In genomic region chr4:47399824-47400223, GRCm38 (mm10) we compare ENCODE assay signal across 9 mouse cellular contexts. TPM values are rescaled to one million over a fixed set of nuclear protein-coding genes. Genes with fewer than 3 reads are reported as not detected.
DNase-seq lines count a peak whose midpoint lies in the region; ATAC-seq lines count a peak whose summit lies in the region.
"Had no signal": no experiment of that assay in that cellular context is flagged by ENCODE, and none has a peak within 500 bp of the region (broad histone marks: within the 10 kb centered on the region; RNA-seq: fewer than 3 reads in every experiment).

No protein-coding gene starts in this region.

- no peak overlapping the region for H3K9ac ChIP-seq in embryonic facial prominence, embryonic 11.5 days (replicated peaks; ENCODE audit: low read length)
- H3K9ac ChIP-seq in midbrain, embryonic 14.5 days (replicated peaks; ENCODE audit: low read length), result no peak overlapping the region
- no peak overlapping the region for H3K9ac ChIP-seq in midbrain, embryonic 13.5 days (replicated peaks)
- H3K9ac ChIP-seq: neural tube, embryonic 12.5 days had no signal

- DNase-seq in embryonic facial prominence, embryonic 11.5 days (ENCODE audit: low spot score), result peak; percentile 28
- no peak for DNase-seq in embryonic facial prominence, embryonic 10.5 days (ENCODE audit: low spot score)
- DNase-seq in midbrain, embryonic 14.5 days, result peak; percentile 74
- DNase-seq in adrenal gland, postnatal 36 days, result peak; percentile 36
- peak; percentile 71 for DNase-seq in kidney, adult 9 months
- peak; percentile 36 for DNase-seq in skeletal muscle tissue, adult 2 months (ENCODE audit: low read depth, low spot score)
- no peak for DNase-seq in midbrain, embryonic 10.5 days (ENCODE audit: low spot score)

- no peaks in the 10 kb centered on the region for H3K4me1 ChIP-seq in embryonic facial prominence, embryonic 11.5 days (ENCODE audit: control insufficient read depth, insufficient read depth, low read length)
- H3K4me1 ChIP-seq in embryonic facial prominence, embryonic 10.5 days, result no peaks in the 10 kb centered on the region
- no peaks in the 10 kb centered on the region for H3K4me1 ChIP-seq in midbrain, embryonic 14.5 days (ENCODE audit: control insufficient read depth, insufficient read depth, low read length)
- no peaks in the 10 kb centered on the region for H3K4me1 ChIP-seq in midbrain, embryonic 13.5 days (replicated peaks)
- no peaks in the 10 kb centered on the region for H3K4me1 ChIP-seq in midbrain, embryonic 10.5 days
- H3K4me1 ChIP-seq: neural tube, embryonic 12.5 days had no signal

- H3K4me3 ChIP-seq in embryonic facial prominence, embryonic 11.5 days (ENCODE audit: low read depth, low read length), result no peak overlapping the region
- no peak overlapping the region for H3K4me3 ChIP-seq in embryonic facial prominence, embryonic 10.5 days
- H3K4me3 ChIP-seq in midbrain, embryonic 14.5 days (replicated peaks; ENCODE audit: low read depth, low read length), result no peak overlapping the region
- no peak overlapping the region for H3K4me3 ChIP-seq in midbrain, embryonic 13.5 days (replicated peaks)
- H3K4me3 ChIP-seq in midbrain, embryonic 10.5 days, result no peak overlapping the region
- H3K4me3 ChIP-seq: neural tube, embryonic 12.5 days had no signal

- H3K9me3 ChIP-seq in embryonic facial prominence, embryonic 11.5 days (replicated peaks; ENCODE audit: control insufficient read depth, low read length), result no peaks in the 10 kb centered on the region
- H3K9me3 ChIP-seq in embryonic facial prominence, embryonic 10.5 days, result no peaks in the 10 kb centered on the region
- no peaks in the 10 kb centered on the region for H3K9me3 ChIP-seq in midbrain, embryonic 14.5 days (ENCODE audit: control insufficient read depth, low read length)
- H3K9me3 ChIP-seq in midbrain, embryonic 13.5 days, result no peaks in the 10 kb centered on the region
- no peaks in the 10 kb centered on the region for H3K9me3 ChIP-seq in midbrain, embryonic 10.5 days (replicated peaks)
- H3K9me3 ChIP-seq: neural tube, embryonic 12.5 days had no signal

- H3K4me2 ChIP-seq in embryonic facial prominence, embryonic 11.5 days (ENCODE audit: low read depth, low read length), result no peak overlapping the region
- no peak overlapping the region for H3K4me2 ChIP-seq in midbrain, embryonic 14.5 days (ENCODE audit: low read length)
- H3K4me2 ChIP-seq in midbrain, embryonic 13.5 days (replicated peaks), result no peak overlapping the region
- H3K4me2 ChIP-seq: neural tube, embryonic 12.5 days had no signal

- H3K36me3 ChIP-seq in embryonic facial prominence, embryonic 11.5 days (replicated peaks; ENCODE audit: control insufficient read depth, insufficient read depth, low read depth, low read length), result no peaks in the 10 kb centered on the region
- peaks cover 95% of the 10 kb centered on the region for H3K36me3 ChIP-seq in embryonic facial prominence, embryonic 10.5 days (replicated peaks)
- H3K36me3 ChIP-seq in midbrain, embryonic 14.5 days (ENCODE audit: control insufficient read depth, insufficient read depth, low read length), result peaks cover 47% of the 10 kb centered on the region
- peaks cover 45% of the 10 kb centered on the region for H3K36me3 ChIP-seq in midbrain, embryonic 13.5 days
- peaks cover 90% of the 10 kb centered on the region for H3K36me3 ChIP-seq in midbrain, embryonic 10.5 days

- no peak for ATAC-seq in embryonic facial prominence, embryonic 11.5 days (replicated peaks; ENCODE audit: insufficient number of reproducible peaks, low FRiP score, low TSS enrichment, low read depth)
- no peak for ATAC-seq in midbrain, embryonic 14.5 days (ENCODE audit: low FRiP score, low TSS enrichment)
- ATAC-seq in midbrain, embryonic 13.5 days, result no peak

- no peak overlapping the region for H3K27ac ChIP-seq in embryonic facial prominence, embryonic 11.5 days (replicated peaks; ENCODE audit: low read depth, low read length)
- H3K27ac ChIP-seq in embryonic facial prominence, embryonic 10.5 days (replicated peaks), result no peak overlapping the region
- no peak overlapping the region for H3K27ac ChIP-seq in midbrain, embryonic 14.5 days (replicated peaks; ENCODE audit: low read depth, low read length)
- no peak overlapping the region for H3K27ac ChIP-seq in midbrain, embryonic 13.5 days
- no peak overlapping the region for H3K27ac ChIP-seq in midbrain, embryonic 10.5 days (replicated peaks)
- H3K27ac ChIP-seq: neural tube, embryonic 12.5 days had no signal

- no peaks in the 10 kb centered on the region for H3K27me3 ChIP-seq in embryonic facial prominence, embryonic 11.5 days (ENCODE audit: control insufficient read depth, insufficient read depth, low read length)
- no peaks in the 10 kb centered on the region for H3K27me3 ChIP-seq in embryonic facial prominence, embryonic 10.5 days (replicated peaks; ENCODE audit: low read depth, poor library complexity, severe bottlenecking)
- H3K27me3 ChIP-seq in midbrain, embryonic 14.5 days (ENCODE audit: control insufficient read depth, insufficient read depth, low read length), result no peaks in the 10 kb centered on the region
- no peaks in the 10 kb centered on the region for H3K27me3 ChIP-seq in midbrain, embryonic 13.5 days
- H3K27me3 ChIP-seq in midbrain, embryonic 10.5 days (ENCODE audit: low read depth, poor library complexity, severe bottlenecking), result no peaks in the 10 kb centered on the region
- H3K27me3 ChIP-seq: neural tube, embryonic 12.5 days had no signal

RNA-seq across cellular contexts. Expression of gene Tgfbr1, which starts 46.8 kb away (rescaled TPM):
- 105 and 111 TPM in 2 replicates for polyA plus RNA-seq in embryonic facial prominence, embryonic 11.5 days (2014; fragmentation: Nextera tagmentation; extraction: Ambion mirVana)
- 95.0 and 101 TPM in 2 replicates for polyA plus RNA-seq in embryonic facial prominence, embryonic 10.5 days (2016; fragmentation: Nextera tagmentation; extraction: Ambion mirVana)
- polyA plus RNA-seq in midbrain, embryonic 14.5 days (2014; fragmentation: Nextera tagmentation; extraction: Ambion mirVana), result 33.9 and 57.4 TPM in 2 replicates
- polyA plus RNA-seq in midbrain, embryonic 13.5 days (2015; fragmentation: Nextera tagmentation; extraction: Ambion mirVana), result 63.2 and 67.8 TPM in 2 replicates
- 10 to 100 TPM; 34.8 to 40.7 TPM for total RNA-seq in adrenal gland, postnatal 36 days (2021)
- 90.0 and 110 TPM in 2 replicates for polyA plus RNA-seq in midbrain, embryonic 10.5 days (2016; fragmentation: Nextera tagmentation; extraction: Ambion mirVana)

Comparison
In these comparisons a context has a peak if more than half of its experiments do, and no peak if none do; other contexts are left out.
1. DNase-seq: peak in embryonic facial prominence, embryonic 11.5 days (single experiment), midbrain, embryonic 14.5 days (single experiment), adrenal gland, postnatal 36 days (2 of 2), kidney, adult 9 months (single experiment) and skeletal muscle tissue, adult 2 months (single experiment); none in embryonic facial prominence, embryonic 10.5 days (single experiment) and midbrain, embryonic 10.5 days (single experiment).